Mouse (Mus musculus) CH12.LX (cell line): Measurements from ENCODE around the gene Nacc1.

ENCODE experiments used
- CTCF ChIP-seq, 2 experiments: IDR thresholded peaks in 1 of 2; conservative IDR thresholded peaks in 1 of 2; 2 replicates each; pipeline ENCODE4 v1.5.1; 2011 to 2012; ENCODE audit warnings: low read depth in 2 of 2, low read length in 2 of 2, improper control_type of control experiment in 1 of 2, inconsistent platforms in 1 of 2, mild to moderate bottlenecking in 1 of 2, moderate library complexity in 1 of 2
- ETS1 ChIP-seq: conservative IDR thresholded peaks from 2 replicates; pipeline ENCODE4 v1.6.1; 2012; ENCODE audit warnings: low read depth, mild to moderate bottlenecking, inconsistent platforms, low read length, improper control_type of control experiment, moderate library complexity
- MEF2A ChIP-seq: IDR thresholded peaks from 2 replicates; pipeline ENCODE4 v1.6.1; 2014; ENCODE audit warnings: low read depth, mild to moderate bottlenecking, inconsistent platforms, low read length, improper control_type of control experiment, borderline replicate concordance
- NELFE ChIP-seq: IDR thresholded peaks from 2 replicates; pipeline ENCODE4 v1.6.1; 2011; ENCODE audit warnings: low read depth, low read length, improper control_type of control experiment
- PAX5 ChIP-seq: IDR thresholded peaks from 2 replicates; pipeline ENCODE4 v1.6.1; 2012; ENCODE audit warnings: low read length, inconsistent platforms, mixed read lengths
- POLR2A ChIP-seq: IDR thresholded peaks from 2 replicates; pipeline ENCODE4 v1.6.1; 2011; ENCODE audit warnings: low read depth, mild to moderate bottlenecking, improper control_type of control experiment, low read length
- POLR2AphosphoS2 ChIP-seq: IDR thresholded peaks from 2 replicates; pipeline ENCODE4 v1.6.1; 2011; ENCODE audit warnings: low read depth, low read length, improper control_type of control experiment
- RCOR1 ChIP-seq: conservative IDR thresholded peaks from 2 replicates; pipeline ENCODE4 v1.6.1; 2012; ENCODE audit warnings: low read depth, mild to moderate bottlenecking, inconsistent platforms, low read length, improper control_type of control experiment
- TCF12 ChIP-seq: IDR thresholded peaks from 2 replicates; pipeline ENCODE4 v1.6.1; 2014; ENCODE audit warnings: low read depth, mild to moderate bottlenecking, inconsistent platforms, low read length, improper control_type of control experiment
- USF2 ChIP-seq: conservative IDR thresholded peaks from 2 replicates; pipeline ENCODE4 v1.6.1; 2011; ENCODE audit warnings: low read depth, low read length, improper control_type of control experiment
- ZC3H11A ChIP-seq: IDR thresholded peaks from 2 replicates; pipeline ENCODE4 v1.6.1; 2012; ENCODE audit warnings: low read depth, mild to moderate bottlenecking, inconsistent platforms, low read length, improper control_type of control experiment

GRCm38 (mm10) chr8:84687705-84688100 is at the start of gene Nacc1:
- TF ChIP-seq POLR2A (peak; percentile 65), RCOR1 (no peak), CTCF (conservative IDR thresholded peaks at IDR 0.05 in 1 of 2, IDR thresholded peaks at IDR 0.05 in 1 of 2; ENCODE audit: low read depth in 2 of 2, low read length in 2 of 2) (no peak), PAX5 (no peak), MEF2A (peak; percentile 66; the same call in 1 of the 2 replicates), USF2 (no peak), POLR2AphosphoS2 (no peak), TCF12 (peak; percentile 87), ETS1 (no peak), NELFE (0 out of 2 replicates have a peak, but pooled peaks have one; percentile 3), ZC3H11A (no peak)
